Mouse (Mus musculus): Measurements from ENCODE around the gene Spata2.

Spata2 gene

DNA sequence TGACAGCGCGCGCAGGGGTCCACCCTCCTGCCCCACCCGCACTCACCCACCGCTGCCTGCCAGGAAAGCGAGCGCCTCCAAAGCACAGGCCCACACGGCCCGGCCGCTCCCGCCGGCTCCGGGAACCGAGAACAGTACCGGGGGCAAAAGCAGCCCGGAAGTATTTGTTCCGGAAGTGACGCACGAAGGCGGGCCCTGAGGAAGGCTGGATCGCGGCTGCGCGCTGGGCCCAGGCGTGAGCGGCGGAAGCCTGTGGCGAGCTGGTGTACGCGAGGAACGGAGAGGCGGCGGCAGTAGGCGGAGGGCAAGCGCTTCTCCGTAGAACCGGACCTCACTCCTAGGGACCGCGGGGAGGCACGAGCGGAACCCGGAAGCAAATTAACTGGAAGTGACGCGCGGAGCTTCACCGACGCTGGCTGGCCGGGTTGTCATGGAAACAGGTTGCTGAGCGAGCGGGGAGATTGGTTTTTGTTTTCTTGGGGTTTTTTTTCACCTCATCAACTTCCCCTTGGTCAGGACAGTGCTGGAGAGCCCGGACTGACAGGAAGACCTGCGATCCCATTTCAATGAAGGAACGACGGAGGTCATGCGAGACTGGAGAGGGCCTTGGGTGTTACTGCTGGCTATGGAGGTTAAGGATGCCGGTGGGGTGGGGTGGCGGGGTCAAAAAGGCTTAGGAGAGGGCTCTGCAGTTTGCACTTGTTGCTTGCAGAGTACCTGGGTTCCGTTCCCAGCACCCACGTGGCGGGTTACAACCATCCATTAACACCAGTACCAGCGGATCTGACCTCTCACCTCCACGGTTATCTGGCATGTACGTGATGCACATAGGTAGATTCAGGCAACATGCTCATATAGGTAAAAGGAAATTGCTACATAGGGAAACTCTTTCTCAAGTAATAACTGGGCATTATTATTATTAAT, at the start of gene Spata2:
Spata2 (minus strand) TSS at position 175 of the 924 bp plus-strand sequence.
- peak; percentile 3; the same call in 1 of the 2 replicates for TF ChIP-seq GATA4 (IDR thresholded peaks at IDR 0.05; ENCODE audit: insufficient replicate concordance, low read length)

DNA sequence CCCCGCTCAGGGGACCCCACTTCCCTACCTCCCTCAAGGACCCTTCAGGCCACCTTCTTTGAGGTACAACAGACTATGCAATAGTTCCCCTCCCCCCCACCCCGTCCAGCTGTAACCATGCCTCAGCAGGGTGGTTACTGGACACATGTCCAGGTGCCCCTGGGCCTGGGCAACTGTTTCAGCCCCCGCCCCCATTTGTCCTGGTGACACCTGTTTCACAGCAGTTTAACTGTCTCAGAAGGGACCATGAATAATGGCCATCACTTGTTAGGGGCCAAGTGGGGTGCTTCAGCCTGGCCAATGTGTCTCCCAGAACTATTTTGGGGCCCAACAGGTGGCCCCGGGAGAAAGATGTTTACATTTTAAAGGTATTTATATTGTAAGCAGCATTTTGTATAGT, 49.7 kb upstream of the Spata2 start:
- no peak for TF ChIP-seq GATA4 (IDR thresholded peaks at IDR 0.05; ENCODE audit: insufficient replicate concordance, low read length)

GRCm38 (mm10) chr2:167541761-167542160, 49.1 kb upstream of the Spata2 start:
- TF ChIP-seq GATA4 (IDR thresholded peaks at IDR 0.05; ENCODE audit: insufficient replicate concordance, low read length) = no peak

DNA sequence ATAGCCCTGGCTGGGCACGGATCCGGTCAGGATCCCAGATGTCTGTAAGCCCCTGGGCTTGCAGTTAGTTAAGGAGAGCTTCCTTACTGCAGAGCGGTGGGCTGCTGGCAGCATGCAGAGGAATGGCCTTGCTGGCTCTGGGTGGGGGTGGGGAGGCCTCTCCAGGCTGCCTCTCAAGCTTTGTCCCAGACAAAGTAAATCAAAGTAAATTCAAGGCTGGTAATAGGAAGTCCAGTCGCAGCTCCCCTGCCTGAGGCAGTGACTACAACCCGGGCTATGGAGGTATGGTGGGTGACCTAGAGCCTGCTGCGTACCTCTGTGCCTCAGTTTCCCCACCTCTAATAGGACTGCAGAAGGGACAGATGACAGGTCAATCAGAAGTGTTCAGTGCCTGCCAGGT, 48.6 kb upstream of the Spata2 start:
- TF ChIP-seq GATA4 (IDR thresholded peaks at IDR 0.05; ENCODE audit: insufficient replicate concordance, low read length) = no peak

DNA sequence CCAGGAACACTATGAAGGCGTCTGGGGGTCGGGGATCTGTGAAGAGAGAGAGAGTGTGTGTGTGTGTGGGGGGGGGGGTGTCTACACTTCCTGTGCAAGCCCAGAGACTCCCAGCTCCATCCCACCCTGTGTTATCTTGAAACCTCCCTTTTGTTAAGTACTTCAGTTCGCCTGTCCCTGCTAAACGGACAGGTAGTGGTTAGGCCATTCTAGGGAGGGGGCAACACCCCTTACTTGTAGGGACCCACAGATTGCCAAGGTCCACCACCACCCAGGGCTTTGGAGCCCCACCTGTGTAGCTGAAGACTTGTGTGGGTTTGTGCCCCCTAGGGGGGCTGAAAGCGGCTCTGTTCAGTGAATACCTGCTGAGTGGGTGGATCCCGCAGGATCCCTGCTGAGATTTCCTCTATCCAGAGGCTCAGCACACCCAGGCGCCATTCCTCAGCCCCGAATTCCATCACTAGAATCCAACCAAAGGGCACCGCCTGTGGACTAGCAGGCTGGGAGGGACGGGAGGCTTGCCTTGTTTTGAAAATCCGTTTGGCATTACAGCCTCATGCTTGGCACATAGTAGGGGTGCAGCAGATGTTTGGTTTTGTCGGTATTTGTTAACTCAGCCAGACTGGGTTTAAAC, 47.9 kb upstream of the Spata2 start:
- TF ChIP-seq GATA4 (IDR thresholded peaks at IDR 0.05; ENCODE audit: insufficient replicate concordance, low read length) = no peak

- no peak for TF ChIP-seq GATA4 (IDR thresholded peaks at IDR 0.05; ENCODE audit: insufficient replicate concordance, low read length)
Observed at GRCm38 (mm10) chr2:167539536-167540476, 47.1 kb upstream of the Spata2 start.

- TF ChIP-seq GATA4 (IDR thresholded peaks at IDR 0.05; ENCODE audit: insufficient replicate concordance, low read length) = no peak
Observed at GRCm38 (mm10) chr2:167538671-167539306, 46.1 kb upstream of the Spata2 start.

- TF ChIP-seq GATA4 (IDR thresholded peaks at IDR 0.05; ENCODE audit: insufficient replicate concordance, low read length) = no peak; the same call in 1 of the 2 replicates
Observed at GRCm38 (mm10) chr2:167537476-167538297, 45.0 kb upstream of the Spata2 start, which contains the start of gene Snai1. Gene Snai1, plus strand, starts transcription at chr2:167538195.

DNA sequence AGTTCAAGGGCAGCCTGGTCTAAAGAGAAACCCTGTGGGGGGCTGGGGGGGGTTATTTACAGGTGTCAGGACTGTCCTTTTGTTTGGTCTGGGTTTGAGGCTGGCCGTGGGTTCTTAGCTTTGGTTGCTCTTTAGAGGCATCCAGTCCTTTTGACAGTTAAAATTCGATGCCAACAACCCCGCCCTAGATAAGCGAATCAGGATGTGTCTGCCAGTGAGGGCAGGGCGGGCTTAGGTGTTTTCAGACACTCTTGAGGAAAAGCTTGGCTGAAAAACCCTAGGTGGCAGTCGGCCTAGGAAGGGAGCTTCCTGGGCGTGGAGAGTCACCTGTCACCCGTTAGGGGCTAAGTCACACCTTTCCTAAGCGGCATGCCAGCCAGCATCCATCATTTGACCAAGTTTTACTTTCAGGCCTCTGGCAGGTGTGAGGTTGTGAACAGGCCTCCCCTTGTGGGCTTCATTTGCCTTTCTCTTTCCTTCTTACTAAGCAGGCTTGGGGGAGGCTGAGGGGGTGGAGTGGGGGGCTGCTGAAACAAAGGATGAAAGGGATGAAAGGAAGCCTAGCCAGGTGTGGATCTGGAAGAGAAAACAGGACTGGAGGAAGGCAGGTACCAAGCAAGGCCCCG, 43.7 kb upstream of the Spata2 start:
- no peak for TF ChIP-seq GATA4 (IDR thresholded peaks at IDR 0.05; ENCODE audit: insufficient replicate concordance, low read length)

DNA sequence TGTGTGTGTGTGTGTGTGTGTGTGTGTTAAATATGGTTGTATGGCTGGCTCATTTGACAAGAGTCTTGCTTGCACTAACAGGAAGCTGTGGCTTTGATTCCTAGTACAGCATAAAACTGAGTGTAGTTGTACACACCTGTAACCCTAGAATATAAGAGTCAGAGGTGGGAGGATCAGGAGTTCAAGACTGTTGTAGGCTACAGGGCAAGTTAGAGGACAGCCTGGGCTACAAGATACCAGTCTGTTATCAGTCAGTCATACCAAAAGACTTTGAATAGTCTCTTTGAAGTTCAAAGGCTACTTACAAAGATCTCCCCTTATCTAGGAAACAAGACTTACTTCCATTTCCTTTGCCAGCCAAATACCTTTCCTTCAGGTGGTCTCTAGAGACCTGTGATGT, 41.2 kb upstream of the Spata2 start:
- no peak for TF ChIP-seq GATA4 (IDR thresholded peaks at IDR 0.05; ENCODE audit: insufficient replicate concordance, low read length)

- TF ChIP-seq GATA4 (IDR thresholded peaks at IDR 0.05; ENCODE audit: insufficient replicate concordance, low read length) = no peak
Observed at GRCm38 (mm10) chr2:167532131-167532530, 39.4 kb upstream of the Spata2 start.

GRCm38 (mm10) chr2:167530536-167530935, 37.8 kb upstream of the Spata2 start:
- TF ChIP-seq GATA4 (IDR thresholded peaks at IDR 0.05; ENCODE audit: insufficient replicate concordance, low read length) = no peak

DNA sequence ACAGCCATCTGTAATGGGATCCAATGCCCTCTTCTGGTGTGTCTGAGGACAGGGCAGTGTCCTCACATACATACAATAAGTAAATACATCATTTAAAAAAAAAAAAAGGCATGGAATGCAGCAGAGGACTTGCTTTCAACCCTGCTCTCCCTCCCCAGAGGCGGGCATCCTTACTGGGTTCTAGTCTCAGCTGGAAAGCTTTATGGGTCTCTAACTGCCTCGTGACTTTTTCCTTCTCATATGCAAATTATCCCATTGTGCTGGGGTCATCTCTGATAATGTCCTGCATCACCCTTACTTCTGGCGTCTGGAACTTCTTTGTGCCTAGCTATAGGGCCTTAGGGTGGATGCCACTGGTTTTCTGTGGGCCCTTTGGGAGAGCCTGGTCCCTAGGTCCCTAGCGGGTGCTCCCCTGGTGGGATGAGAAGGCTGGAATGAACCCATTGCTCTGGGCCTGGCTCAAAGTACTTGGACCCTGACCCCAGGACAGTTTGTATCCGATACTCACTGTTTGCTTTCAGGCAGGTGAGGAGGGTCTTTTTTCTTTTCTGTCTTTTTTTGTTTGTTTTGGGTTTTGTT, 37.3 kb upstream of the Spata2 start:
- TF ChIP-seq GATA4 (IDR thresholded peaks at IDR 0.05; ENCODE audit: insufficient replicate concordance, low read length) = no peak

All from liver, adult (tissue).